Mouse (Mus musculus): ENCODE results near the gene Lrr1.

DNA sequence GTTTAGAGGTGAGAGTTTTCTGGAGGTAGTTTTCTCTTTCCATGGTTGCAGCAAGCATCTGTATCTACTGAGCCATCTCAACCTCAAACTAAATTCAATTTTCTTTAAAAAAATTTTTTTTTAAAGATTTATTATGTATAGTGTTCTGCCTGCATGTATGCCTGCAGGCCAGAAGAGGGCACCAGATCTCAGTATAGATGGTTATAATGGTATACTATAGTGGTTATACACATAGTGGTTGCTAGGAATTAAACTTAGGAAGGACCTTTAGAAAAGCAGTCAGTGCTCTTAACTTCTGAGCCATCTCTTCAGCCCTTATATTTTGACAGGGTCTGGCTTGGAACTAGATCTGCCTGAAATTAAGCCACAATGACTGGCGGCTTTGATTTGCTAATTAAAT, 21.9 kb downstream of the Lrr1 start:
- TF ChIP-seq EP300 (IDR thresholded peaks at IDR 0.05; ENCODE audit: low read depth) (no peak), CTCF (IDR thresholded peaks at IDR 0.05; ENCODE audit: low read depth) (peak; percentile 45)
